Mouse (Mus musculus) heart, embryonic 10.5 days (tissue): ENCODE data around the gene Snap91. TPM values are rescaled to one million over a fixed set of nuclear protein-coding genes. Genes with fewer than 3 reads are reported as not detected.

Experiments used
- DNase-seq: peaks from one replicate; pipeline ENCODE4 v3.0.0-alpha.2; 2017; ENCODE audit warnings: low spot score
- H3K27ac ChIP-seq: fragments of 300-500 bp; sonication (generic); 2 replicates; pipeline ENCODE4 v1.5.1; 2016; ENCODE audit warnings: mild to moderate bottlenecking
- H3K27me3 ChIP-seq: fragments of 300-500 bp; sonication (generic); 2 replicates; pipeline ENCODE4 v1.6.1; 2016; ENCODE audit warnings: mild to moderate bottlenecking; ENCODE audit not compliant: poor library complexity, insufficient read depth, severe bottlenecking
- H3K36me3 ChIP-seq: fragments of 300-500 bp; sonication (generic); 2 replicates; pipeline ENCODE4 v1.6.1; 2016; ENCODE audit warnings: mild to moderate bottlenecking, moderate library complexity
- H3K4me1 ChIP-seq: fragments of 300-500 bp; sonication (generic); 2 replicates; pipeline ENCODE4 v1.6.1; 2016; ENCODE audit warnings: mild to moderate bottlenecking
- H3K4me3 ChIP-seq: fragments of 300-500 bp; sonication (generic); 2 replicates; pipeline ENCODE4 v1.5.1; 2016; ENCODE audit warnings: mild to moderate bottlenecking, moderate library complexity
- H3K9me3 ChIP-seq: fragments of 300-500 bp; sonication (generic); 2 replicates; pipeline ENCODE4 v1.6.1; 2016; ENCODE audit warnings: mild to moderate bottlenecking, moderate library complexity
- WGBS: fragments of 180-500 bp; shearing (Covaris S2); methylation state at CpG from one replicate; pipeline ENCODE4 v1.1.7; 2016; 5-methylcytosine and 5-hydroxymethylcytosine counted together
- polyA plus RNA-seq: library from polyadenylated mRNA; unstranded; fragments of >200 nt; fragmentation: Nextera tagmentation; extraction: Ambion mirVana; gene quantifications from 2 replicates; pipeline ENCODE4 v1.2.1, GENCODE M21; 2016

The Snap91 gene
- polyA plus RNA-seq, 1 experiment from 2014 or later, result 8.7 TPM

GRCm38 (mm10) chr9:86852861-86853260 lies 27.6 kb downstream of the Snap91 start:
- H3K4me3 ChIP-seq, result no peak overlapping the region
- no peaks in the 10 kb centered on the region for H3K36me3 ChIP-seq
- WGBS, result 93% methylated on average over 3 of the region's 3 CpGs
- no peaks in the 10 kb centered on the region for H3K4me1 ChIP-seq
- H3K9me3 ChIP-seq, result no peaks in the 10 kb centered on the region
- H3K27ac ChIP-seq, result no peak overlapping the region
- DNase-seq, result no peak
- H3K27me3 ChIP-seq, result no peaks in the 10 kb centered on the region

GRCm38 (mm10) chr9:86851689-86852088 lies 28.8 kb downstream of the Snap91 start:
- Histone ChIP-seq H3K36me3 (no peaks in the 10 kb centered on the region), H3K4me1 (no peaks in the 10 kb centered on the region), H3K27me3 (no peaks in the 10 kb centered on the region), H3K4me3 (no peak overlapping the region), H3K9me3 (no peaks in the 10 kb centered on the region), H3K27ac (no peak overlapping the region)
- DNase-seq, result no peak
- 91% methylated on average over 5 of the region's 5 CpGs for WGBS

- no peaks in the 10 kb centered on the region for H3K9me3 ChIP-seq
- no peak overlapping the region for H3K4me3 ChIP-seq
- 74% methylated on average over 3 of the region's 3 CpGs for WGBS
- no peaks in the 10 kb centered on the region for H3K36me3 ChIP-seq
- no peaks in the 10 kb centered on the region for H3K4me1 ChIP-seq
- H3K27ac ChIP-seq, result no peak overlapping the region
- no peak for DNase-seq
- H3K27me3 ChIP-seq, result no peaks in the 10 kb centered on the region
Observed at GRCm38 (mm10) chr9:86850452-86851207, 29.8 kb downstream of the Snap91 start.

GRCm38 (mm10) chr9:86843747-86844353 lies 36.6 kb downstream of the Snap91 start:
- 88% methylated on average over 5 of the region's 5 CpGs for WGBS
- H3K9me3 ChIP-seq, result no peaks in the 10 kb centered on the region
- no peaks in the 10 kb centered on the region for H3K36me3 ChIP-seq
- H3K27ac ChIP-seq, result no peak overlapping the region
- H3K4me3 ChIP-seq, result no peak overlapping the region
- no peak for DNase-seq
- H3K4me1 ChIP-seq, result no peaks in the 10 kb centered on the region
- no peaks in the 10 kb centered on the region for H3K27me3 ChIP-seq

- H3K4me1 ChIP-seq, result no peaks in the 10 kb centered on the region
- H3K9me3 ChIP-seq, result no peaks in the 10 kb centered on the region
- WGBS, result 63% methylated on average over 2 of the region's 2 CpGs
- H3K36me3 ChIP-seq, result no peaks in the 10 kb centered on the region
- H3K4me3 ChIP-seq, result no peak overlapping the region
- no peak overlapping the region for H3K27ac ChIP-seq
- H3K27me3 ChIP-seq, result no peaks in the 10 kb centered on the region
- no peak for DNase-seq
Observed at GRCm38 (mm10) chr9:86829792-86830191, 50.7 kb downstream of the Snap91 start.

- DNase-seq, result no peak
- Histone ChIP-seq H3K9me3 (no peaks in the 10 kb centered on the region), H3K27me3 (no peaks in the 10 kb centered on the region), H3K27ac (no peak overlapping the region), H3K4me3 (no peak overlapping the region), H3K36me3 (no peaks in the 10 kb centered on the region), H3K4me1 (no peaks in the 10 kb centered on the region)
- WGBS, result 72% methylated on average over 8 of the region's 8 CpGs
Observed at GRCm38 (mm10) chr9:86829034-86829433, 51.4 kb downstream of the Snap91 start.

- Histone ChIP-seq H3K9me3 (no peaks in the 10 kb centered on the region), H3K4me1 (no peaks in the 10 kb centered on the region), H3K27me3 (no peaks in the 10 kb centered on the region), H3K36me3 (no peaks in the 10 kb centered on the region), H3K27ac (no peak overlapping the region), H3K4me3 (no peak overlapping the region)
- no peak for DNase-seq
- 81% methylated on average over 5 of the region's 5 CpGs for WGBS
Observed at GRCm38 (mm10) chr9:86819366-86819765, 61.1 kb downstream of the Snap91 start.

GRCm38 (mm10) chr9:86817673-86818072 lies 62.8 kb downstream of the Snap91 start:
- Histone ChIP-seq H3K36me3 (no peaks in the 10 kb centered on the region), H3K9me3 (no peaks in the 10 kb centered on the region), H3K27ac (no peak overlapping the region), H3K4me1 (no peaks in the 10 kb centered on the region), H3K27me3 (no peaks in the 10 kb centered on the region), H3K4me3 (no peak overlapping the region)
- 61% methylated on average over 4 of the region's 4 CpGs for WGBS
- no peak for DNase-seq

GRCm38 (mm10) chr9:86814340-86814739 lies 66.1 kb downstream of the Snap91 start:
- no peaks in the 10 kb centered on the region for H3K27me3 ChIP-seq
- no peak overlapping the region for H3K4me3 ChIP-seq
- 65% methylated on average over 6 of the region's 6 CpGs for WGBS
- no peaks in the 10 kb centered on the region for H3K36me3 ChIP-seq
- H3K27ac ChIP-seq, result no peak overlapping the region
- no peaks in the 10 kb centered on the region for H3K9me3 ChIP-seq
- DNase-seq, result no peak
- no peaks in the 10 kb centered on the region for H3K4me1 ChIP-seq

- Histone ChIP-seq H3K27ac (no peak overlapping the region), H3K9me3 (no peaks in the 10 kb centered on the region), H3K4me3 (no peak overlapping the region), H3K36me3 (no peaks in the 10 kb centered on the region), H3K27me3 (no peaks in the 10 kb centered on the region), H3K4me1 (no peaks in the 10 kb centered on the region)
- 53% methylated on average over 5 of the region's 5 CpGs for WGBS
- no peak for DNase-seq
Observed at GRCm38 (mm10) chr9:86813327-86813726, 67.1 kb downstream of the Snap91 start.

GRCm38 (mm10) chr9:86810696-86811232 lies 69.7 kb downstream of the Snap91 start:
- 54% methylated on average over 5 of the region's 5 CpGs for WGBS
- no peak overlapping the region for H3K27ac ChIP-seq

GRCm38 (mm10) chr9:86810213-86810612 lies 70.2 kb downstream of the Snap91 start:
- Histone ChIP-seq H3K27me3 (no peaks in the 10 kb centered on the region), H3K9me3 (no peaks in the 10 kb centered on the region), H3K4me3 (no peak overlapping the region), H3K4me1 (no peaks in the 10 kb centered on the region), H3K36me3 (no peaks in the 10 kb centered on the region), H3K27ac (no peak overlapping the region)
- DNase-seq, result no peak
- WGBS, result 70% methylated on average over 3 of the region's 3 CpGs

More at GRCm38 (mm10) chr9:86810696-86811232, 69.7 kb downstream of the Snap91 start:
- Histone ChIP-seq H3K27me3 (no peaks in the 10 kb centered on the region), H3K4me3 (no peak overlapping the region), H3K4me1 (no peaks in the 10 kb centered on the region), H3K9me3 (no peaks in the 10 kb centered on the region), H3K36me3 (no peaks in the 10 kb centered on the region)
- DNase-seq, result no peak

- Histone ChIP-seq H3K4me1 (no peaks in the 10 kb centered on the region), H3K4me3 (no peak overlapping the region), H3K9me3 (no peaks in the 10 kb centered on the region), H3K27ac (no peak overlapping the region), H3K36me3 (no peaks in the 10 kb centered on the region), H3K27me3 (no peaks in the 10 kb centered on the region)
- 25% methylated on average over 3 of the region's 3 CpGs for WGBS
- DNase-seq, result no peak
Observed at GRCm38 (mm10) chr9:86800600-86801163, 79.8 kb downstream of the Snap91 start.
